Mouse (Mus musculus) left cerebral cortex, adult 9 months (tissue): ENCODE results near the gene Hist1h3f.
A peak's percentile ranks its signal among the peaks of the same experiment; 100 is the strongest.
"Not testable (repeated sequence)": the region's sequence is repeated elsewhere in the genome, so short reads cannot be mapped to it uniquely, and the experiment has no call there.

ENCODE experiments used
- DNase-seq, 2 experiments: peaks; one replicate each; pipeline ENCODE4 v3.0.0; 2022; ENCODE audit warnings: low spot score in 2 of 2

The Hist1h3f gene

DNA sequence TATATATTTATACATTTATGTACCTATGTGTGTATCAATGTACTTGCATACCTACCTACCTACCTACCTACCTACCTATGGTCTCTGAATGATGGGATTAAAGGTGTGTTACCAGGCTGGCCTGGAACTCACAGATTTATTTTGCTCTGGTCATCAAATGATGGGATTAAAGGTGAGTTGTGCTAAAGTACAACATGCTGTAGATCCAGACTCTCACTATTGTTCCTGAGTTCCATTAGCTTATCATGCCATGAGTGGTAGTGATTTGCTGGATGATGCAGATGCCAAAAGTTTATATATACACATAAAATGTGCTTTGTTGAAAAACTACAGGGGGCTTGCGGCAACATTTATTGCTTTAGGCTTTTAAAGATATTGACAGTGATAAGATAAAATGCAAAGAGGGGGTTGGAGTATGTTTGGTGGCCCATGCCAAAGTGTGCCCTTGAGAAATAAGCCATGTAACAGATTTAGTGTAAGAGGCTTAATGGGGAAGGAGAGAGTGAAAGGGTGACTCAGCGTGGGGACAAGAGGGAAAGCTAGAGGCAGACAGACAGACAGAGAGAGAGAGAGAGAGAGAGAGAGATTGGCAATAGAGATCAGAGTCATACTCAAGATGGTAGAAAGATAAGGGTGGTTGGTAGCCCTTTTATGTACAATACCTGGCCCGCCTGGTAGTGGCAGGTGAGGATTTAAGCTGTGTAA is 6.7 kb upstream of the Hist1h3f start:
- DNase-seq = no peak

DNA sequence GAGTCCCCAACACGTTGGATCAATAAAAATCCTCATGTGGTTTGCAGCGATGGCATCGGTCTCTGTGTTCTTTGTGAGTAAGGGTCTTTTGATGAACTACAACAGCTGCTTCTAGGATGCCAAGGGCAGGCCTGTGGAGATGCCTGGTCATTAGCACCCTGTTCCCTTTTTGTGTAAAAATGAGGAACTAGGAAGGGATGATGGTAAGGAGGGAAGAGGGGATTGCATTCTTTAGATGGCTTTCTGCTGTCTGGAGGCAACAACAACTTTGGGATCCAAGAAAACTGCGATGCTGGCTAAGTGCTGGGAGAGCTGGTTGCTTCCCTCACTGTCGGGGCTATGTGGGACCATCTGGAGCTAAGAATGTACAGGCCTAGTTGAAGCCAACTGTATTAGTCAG is 5.6 kb upstream of the Hist1h3f start:
- no peak for DNase-seq

DNA sequence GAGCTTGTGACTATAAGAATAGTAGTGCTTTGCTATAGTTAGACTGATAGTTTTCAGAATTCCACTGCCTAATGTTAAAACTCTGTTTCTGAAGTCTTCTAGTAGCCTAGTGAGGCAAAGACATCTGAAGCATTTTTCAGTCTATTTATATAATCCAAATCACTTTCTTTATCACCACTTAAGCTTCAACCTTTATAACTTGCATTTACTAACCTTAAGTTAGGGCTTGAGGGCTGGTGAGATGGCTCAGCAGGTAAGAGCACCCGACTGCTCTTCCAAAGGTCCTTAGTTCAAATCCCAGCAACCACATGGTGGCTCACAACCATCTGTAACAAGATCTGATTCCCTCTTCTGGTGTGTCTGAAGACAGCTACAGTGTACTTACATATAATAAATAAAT is 4.0 kb upstream of the Hist1h3f start:
- DNase-seq = not testable (repeated sequence)

DNA sequence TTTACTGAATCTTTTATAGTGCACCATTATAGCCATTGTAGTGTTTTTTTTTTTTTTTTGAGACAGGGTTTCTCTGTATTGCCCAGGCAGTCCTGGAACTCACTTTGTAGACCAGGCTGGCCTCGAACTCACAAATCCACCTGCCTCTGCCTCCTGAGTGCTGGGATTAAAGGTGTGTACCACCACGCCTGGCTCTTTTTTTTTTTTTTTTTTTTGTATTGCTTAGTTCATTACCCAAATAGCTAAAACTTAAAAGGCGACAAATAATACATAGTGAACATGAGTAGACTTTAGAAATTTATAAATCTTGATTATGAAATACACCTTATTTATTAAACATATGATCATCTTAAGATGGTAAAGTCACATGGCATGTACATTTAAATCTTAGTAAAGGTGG is 2.4 kb upstream of the Hist1h3f start:
- no peak for DNase-seq

DNA sequence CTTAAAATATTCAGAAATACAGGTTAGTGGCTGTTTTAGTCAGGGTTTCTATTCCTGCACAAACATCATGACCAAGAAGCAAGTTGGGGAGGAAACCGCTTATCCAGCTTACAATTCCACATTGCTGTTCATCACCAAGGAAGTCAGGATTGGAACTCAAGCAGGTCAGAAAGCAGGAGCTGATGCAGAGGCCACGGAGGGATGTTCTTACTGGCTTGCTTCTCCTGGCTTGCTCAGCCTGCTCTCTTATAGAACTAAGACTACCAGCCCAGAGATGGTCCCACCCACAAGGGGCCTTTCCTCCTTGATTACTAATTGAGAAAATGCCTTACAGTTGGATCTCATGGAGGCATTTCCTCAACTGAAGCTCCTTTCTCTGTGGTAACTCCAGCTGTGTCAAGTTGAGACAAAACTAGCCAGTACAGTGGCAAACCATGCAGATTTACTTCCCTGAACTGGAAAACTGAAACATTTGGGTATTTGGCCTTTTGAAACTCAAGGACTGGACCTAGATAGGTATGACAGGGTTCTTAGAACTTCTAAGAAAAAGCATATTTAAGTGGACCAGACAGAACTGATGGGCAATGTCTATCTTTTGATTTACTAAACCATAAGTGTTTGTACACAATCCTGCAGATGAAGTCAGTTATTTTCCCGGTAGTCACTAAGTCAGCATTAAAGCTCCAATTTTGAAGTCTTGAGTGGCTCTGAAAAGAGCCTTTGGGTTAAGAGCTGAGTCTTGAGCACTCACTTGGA is 1.4 kb upstream of the Hist1h3f start:
- DNase-seq = not testable (repeated sequence)

DNA sequence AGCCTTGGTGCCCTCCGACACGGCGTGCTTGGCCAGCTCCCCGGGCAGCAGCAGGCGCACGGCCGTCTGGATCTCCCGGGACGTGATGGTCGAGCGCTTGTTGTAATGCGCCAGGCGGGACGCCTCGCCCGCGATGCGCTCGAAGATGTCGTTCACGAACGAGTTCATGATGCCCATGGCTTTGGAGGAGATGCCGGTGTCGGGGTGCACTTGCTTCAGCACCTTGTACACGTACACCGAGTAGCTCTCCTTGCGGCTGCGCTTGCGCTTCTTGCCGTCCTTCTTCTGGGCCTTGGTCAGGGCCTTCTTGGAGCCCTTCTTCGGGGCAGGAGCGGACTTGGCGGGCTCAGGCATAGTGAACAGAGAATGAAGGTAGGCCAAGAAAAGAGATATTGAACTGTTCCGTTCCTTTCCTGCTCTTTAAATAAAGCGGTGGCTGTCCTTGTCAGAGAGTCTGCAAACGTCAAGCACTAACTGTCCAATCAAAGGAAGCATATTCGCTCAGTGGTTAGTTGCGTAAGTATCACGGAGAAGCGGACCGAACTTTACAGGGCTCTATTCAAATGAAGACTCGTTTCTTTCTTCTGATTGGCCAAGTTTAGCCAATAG is 749 bp upstream of the Hist1h3f start, which contains the start of gene Hist1h2bh:
Gene Hist1h2bh (minus strand): TSS at position 394 of the 609 bp plus-strand sequence.
- peak; percentile 82 to 86 for DNase-seq

DNA sequence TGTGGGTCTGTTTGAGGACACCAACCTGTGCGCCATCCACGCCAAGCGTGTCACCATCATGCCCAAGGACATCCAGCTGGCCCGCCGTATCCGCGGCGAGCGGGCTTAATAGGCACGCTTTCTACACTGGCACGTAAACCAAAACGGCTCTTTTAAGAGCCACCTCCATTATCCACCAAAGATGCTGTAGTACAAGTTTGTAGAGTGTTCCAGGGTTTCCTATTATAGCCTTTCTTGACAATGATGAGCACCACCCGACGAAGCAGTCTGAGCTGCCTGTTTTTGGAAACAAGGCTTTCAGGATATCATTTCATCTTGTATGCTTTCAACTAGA is 902 bp downstream of the Hist1h3f start:
- DNase-seq = not testable (repeated sequence)

DNA sequence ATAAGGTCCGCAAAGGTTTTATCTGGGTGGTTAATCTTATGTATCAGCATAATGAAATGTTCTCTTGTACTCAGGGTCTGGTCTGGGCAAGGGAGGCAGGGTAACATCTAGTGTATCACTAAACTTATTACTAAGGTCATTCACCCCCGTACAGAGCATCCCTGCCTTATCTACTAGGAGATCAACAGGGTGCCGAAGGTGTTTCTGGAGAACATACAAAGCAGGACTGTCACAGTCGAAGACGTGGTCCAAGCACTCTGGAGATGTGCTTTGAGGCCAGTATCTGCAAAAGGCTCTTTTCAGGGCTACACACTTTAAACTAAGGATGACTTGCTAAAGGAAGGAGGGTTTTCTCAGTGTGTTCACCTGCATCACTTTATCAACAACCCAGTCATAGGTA is 2.8 kb downstream of the Hist1h3f start:
- no peak for DNase-seq

DNA sequence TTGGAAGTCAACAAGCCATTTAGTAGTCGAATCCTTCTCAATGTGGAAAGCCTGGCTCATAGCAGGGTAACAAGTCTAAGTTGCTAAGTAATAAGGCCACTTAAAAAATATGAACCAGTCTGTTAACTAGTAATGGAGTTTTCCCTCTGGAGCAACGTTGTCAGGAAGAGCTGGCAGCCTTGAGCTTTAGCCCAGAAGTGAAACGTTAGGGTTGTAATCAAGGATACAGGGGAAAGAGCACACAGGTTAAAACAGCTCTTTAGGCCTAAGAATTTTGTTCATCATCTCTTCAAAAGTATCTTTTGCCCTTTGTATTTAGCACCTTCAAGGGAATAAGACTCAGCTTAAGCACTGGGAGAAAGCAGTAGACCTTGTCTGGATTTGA is 6.9 kb downstream of the Hist1h3f start:
- no peak for DNase-seq

DNA sequence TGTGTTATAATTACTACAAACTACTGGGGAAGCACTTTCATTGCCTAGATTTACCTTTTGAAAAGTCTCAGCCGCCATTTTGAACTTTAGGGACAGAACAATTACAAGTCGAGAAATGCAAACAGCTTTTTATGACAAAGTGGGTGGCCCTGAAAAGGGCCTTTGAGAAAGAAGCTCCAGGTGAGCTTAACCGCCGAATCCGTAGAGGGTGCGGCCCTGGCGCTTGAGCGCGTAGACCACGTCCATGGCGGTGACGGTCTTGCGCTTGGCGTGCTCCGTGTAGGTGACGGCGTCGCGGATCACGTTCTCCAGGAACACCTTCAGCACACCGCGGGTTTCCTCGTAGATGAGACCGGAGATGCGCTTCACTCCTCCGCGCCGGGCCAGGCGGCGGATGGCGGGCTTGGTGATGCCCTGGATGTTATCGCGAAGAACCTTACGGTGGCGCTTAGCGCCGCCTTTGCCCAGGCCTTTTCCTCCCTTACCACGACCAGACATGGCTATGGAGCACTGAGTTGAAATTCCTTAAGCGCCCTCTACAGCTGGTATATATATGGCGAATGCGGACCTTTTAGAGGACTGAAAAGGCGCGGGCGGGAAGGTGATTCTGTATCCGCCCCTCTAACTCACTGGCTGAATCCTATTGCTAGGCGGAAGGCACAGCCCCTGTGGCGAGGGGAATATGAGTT is 7.4 kb downstream of the Hist1h3f start, which contains the start of gene Hist1h4f:
Gene Hist1h4f (minus strand): TSS at position 503 of the 689 bp plus-strand sequence.
- peak; percentile 89 to 96 for DNase-seq

DNA sequence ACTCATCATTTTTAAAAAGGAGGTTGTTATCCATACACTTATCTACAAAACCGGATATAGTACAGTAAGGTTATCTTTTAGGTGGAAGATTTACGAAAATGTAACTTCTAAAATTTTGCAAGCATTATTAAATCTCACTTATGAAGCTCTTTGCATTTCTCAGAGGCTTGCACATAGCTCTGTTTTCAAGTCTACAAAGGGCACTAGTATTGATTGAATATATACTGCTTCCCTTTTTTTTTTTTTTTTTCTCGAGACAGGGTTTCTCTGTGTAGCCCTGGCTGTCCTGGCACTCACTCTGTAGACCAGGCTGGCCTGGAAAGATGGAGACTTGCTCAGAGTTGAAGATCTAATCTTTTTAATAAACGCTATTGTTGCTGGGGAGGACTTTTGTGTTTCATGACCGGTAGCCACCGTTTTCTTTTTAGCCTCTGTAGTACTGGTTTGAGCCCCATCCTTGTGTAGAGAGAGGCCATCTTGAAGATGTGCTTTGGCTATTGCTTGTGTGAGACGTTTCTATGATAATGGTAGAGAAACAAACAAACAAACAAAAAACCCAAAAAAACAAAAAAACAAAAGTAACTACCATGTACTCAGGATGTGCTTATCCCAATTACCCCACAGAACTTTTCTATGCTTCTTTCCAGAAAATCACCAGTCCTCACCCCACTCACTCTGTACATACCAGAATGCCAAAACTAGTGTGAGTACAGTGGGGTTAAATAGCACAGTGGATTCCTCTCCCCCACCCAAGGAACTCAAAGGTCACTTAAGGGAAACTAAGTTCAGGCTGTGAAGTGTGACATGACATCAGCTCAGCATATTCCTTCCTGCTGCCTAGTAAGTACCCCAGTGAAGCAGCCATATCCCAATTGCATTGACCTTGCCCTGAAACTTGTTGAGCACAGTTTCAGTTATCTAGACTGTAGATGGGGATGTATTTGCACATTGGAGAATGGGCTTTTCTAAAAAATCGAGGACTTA is 8.4 kb downstream of the Hist1h3f start:
- no peak for DNase-seq

DNA sequence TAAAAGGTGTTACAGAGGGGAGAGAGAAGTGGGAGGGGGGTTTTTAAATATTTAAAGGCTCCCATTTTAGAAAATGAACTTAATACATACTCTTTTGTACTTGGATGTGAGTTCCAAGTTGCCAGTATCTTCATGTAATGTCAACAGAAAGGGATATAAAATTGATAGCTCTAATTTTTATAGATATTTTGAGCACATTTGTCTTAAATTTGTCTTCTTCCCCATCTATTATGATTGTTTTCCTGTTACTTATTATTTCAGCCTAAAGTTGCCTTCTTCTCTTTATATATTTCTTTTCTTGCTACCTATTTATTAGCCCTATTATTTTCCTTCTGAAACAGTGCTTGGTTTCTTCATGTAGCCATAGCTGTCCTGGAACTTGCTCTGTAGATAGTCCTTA is 9.1 kb downstream of the Hist1h3f start, which contains the start of gene Hist1h1d:
Gene Hist1h1d (plus strand): TSS at position 301 of the 400 bp plus-strand sequence.
- DNase-seq = no peak

DNA sequence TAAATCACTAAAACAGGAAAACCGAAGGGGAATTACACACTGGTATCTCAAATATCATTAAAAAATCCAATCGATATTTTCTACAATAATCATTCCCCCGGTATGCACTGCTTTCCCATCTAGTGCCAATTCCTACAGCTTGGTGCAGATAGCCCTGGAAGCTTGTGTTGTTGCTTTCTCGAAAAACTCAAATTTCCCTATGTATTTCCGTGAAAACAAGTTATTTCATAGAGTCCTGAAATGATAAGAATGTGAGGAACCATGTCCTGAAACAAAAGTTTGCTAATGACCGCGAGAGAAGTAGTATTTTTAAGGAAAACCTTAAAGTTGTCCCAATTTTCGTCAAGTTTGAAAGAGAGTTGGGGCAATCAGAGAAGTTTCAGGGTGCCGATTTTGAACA is 10.5 kb downstream of the Hist1h3f start:
- no peak for DNase-seq

DNA sequence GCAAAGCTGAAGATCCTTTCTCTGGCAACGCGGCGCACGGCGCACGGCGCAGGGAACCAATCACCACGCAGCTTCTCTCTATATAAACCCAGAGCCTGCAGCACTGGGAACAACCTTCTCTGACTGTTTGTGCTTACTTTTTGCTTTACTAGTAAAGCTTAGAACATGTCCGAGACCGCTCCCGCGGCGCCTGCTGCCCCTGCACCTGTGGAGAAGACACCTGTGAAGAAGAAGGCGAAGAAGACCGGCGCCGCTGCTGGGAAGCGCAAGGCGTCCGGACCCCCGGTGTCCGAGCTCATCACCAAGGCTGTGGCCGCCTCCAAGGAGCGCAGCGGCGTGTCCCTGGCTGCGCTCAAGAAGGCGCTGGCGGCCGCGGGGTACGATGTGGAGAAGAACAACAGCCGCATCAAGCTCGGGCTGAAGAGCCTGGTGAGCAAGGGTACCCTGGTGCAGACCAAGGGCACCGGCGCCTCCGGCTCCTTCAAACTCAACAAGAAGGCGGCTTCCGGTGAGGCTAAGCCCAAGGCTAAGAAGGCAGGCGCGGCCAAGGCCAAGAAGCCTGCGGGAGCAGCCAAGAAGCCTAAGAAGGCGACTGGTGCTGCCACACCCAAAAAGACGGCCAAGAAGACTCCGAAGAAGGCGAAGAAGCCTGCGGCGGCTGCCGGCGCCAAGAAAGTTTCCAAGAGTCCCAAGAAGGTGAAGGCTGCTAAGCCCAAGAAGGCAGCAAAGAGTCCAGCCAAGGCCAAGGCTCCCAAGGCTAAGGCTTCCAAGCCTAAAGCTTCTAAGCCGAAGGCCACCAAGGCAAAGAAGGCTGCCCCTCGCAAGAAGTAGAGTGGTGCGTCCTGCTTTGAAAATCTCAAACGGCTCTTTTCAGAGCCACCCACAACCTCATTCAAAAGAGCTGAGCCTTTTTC is 11.3 kb downstream of the Hist1h3f start:
- peak; percentile 62 to 82 for DNase-seq

DNA sequence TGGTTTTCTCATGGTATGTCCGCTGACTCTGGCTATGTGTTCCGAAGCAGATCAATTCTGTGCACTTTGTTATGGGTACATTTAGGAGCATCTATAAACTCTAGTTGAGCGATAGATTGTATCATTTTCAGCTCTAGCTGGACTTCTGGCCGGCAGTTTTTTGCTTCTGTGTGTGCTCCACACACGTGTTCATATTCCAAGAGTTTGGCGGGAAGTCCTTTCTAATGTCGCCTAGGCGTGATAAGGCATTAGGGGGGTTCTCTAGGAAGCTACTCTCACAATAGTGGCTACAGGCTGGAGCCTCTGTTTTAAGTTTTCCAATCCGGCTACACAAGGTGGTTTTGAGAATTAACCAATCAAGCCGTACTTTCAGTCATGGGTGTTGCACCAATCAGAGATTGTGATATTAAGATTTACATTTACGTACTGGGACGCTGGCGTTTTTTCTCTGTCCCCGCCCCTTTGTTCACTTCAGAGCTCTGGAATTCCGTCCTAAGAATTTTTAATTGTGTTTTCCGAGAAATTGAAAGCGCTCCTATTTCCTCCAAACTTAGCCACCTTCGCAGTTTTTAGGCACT is 12.1 kb downstream of the Hist1h3f start:
- peak; percentile 80 to 81 for DNase-seq

DNA sequence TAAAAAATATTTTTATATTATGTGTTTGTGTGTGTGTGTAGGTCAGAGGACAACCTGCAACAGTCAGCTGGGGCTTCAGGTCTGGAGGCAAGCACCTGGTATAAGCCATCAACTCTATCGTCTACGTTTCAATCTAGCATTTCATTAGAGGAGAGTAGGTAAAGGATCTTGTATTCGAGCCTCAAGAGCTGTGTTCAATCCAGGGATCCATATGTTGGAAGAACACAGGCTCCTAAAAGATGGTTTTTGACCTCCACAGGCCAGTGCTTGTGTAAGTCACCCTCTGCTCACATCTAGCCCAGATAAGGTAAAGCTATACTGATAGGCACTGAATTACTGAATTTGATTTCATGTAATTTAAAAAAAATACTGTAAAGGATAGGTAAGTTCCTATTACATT is 13.1 kb downstream of the Hist1h3f start:
- no peak for DNase-seq

DNA sequence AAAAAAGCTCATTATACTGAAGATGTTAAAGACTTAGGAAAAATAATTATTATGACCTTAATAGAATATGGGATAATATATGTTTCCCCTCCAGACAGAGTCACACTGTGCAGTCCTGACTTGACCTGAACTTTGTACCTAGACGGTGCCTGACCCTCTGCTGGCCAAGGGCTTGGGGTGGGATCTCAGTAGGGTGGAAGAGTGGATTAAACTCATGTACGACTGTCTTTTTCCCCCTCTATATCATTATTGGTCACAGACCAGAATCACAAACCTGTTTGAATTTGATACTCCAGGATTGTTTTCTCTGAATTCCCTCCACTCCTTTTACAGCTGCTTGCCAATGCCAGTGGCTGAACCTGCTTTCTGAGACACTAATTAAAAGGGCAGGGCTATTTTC is 16.8 kb downstream of the Hist1h3f start:
- not testable (repeated sequence) for DNase-seq

DNA sequence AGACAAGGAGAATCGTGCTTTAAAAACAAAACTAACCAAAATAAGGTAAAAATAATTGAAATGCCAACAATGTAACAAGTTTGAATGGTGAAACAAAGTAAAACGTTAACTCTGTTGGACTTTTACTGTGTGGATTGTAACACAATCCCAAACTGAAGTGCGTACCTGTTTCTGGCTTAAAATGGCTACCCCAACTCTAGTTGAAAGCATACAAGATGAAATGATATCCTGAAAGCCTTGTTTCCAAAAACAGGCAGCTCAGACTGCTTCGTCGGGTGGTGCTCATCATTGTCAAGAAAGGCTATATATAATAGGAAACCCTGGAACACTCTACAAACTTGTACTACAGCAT is 17.7 kb downstream of the Hist1h3f start:
- DNase-seq = not testable (repeated sequence)

DNA sequence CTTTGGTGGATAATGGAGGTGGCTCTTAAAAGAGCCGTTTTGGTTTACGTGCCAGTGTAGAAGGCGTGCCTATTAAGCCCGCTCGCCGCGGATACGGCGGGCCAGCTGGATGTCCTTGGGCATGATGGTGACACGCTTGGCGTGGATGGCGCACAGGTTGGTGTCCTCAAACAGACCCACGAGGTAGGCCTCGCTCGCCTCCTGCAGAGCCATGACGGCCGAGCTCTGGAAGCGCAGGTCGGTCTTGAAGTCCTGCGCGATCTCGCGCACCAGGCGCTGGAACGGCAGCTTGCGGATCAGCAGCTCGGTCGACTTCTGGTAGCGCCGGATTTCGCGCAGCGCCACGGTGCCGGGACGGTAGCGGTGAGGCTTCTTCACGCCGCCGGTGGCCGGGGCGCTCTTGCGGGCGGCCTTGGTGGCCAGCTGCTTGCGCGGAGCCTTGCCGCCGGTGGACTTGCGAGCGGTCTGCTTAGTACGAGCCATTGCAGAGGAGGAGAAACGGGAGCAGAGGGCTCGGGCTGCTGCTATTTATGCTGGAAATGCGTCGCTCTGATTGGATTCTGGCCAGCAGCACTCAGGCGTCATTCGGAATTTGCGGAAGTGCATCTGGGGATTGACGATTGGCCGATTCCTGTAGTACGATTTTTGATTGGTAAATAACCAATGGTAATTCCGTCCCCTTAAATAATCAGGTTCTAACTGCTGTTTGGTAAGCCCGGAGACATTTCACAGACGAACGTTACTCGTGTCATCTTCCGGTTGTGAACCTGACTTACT is 18.2 kb downstream of the Hist1h3f start, which contains the start of gene Hist1h3e:
Gene Hist1h3e (minus strand): TSS at position 487 of the 777 bp plus-strand sequence.
- DNase-seq = peak; percentile 95 to 97
